Comparison of ENCODE assay signal across 8 mouse cellular contexts in the genomic region with DNA sequence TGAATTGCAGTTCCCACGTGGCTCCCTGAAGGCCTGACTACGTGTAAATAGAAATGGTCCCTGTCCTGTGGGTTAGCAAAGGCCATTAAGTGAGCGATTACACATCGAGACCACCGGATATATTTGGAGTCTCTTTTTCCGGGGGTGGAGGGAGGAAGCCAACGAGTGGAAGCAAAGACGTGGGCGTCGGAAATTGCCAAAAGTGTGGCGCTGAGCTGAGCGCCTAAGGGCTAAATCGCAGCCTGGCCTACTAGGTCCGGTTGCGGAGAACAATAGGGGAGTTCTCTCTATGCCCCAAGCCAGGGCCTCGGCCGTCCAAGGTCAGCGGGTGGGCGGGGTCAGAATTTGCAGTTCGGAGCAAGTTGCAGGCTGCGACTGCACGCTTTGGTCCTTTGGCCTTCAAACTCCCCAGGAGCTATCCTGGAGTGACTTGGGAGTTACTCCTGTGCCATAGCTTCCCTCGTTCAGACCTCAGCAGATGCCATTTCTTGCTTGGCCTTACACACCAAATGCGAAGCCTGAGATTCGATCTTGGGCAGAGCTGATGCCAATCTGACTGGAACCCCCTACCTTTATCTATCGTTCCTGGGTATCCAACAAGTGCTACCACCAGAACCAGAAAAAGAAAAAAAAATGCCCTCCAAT. TPM values are rescaled to one million over a fixed set of nuclear protein-coding genes. Genes with fewer than 3 reads are reported as not detected.
DNase-seq lines count a peak whose midpoint lies in the region; TF ChIP-seq lines count a peak whose summit lies in the region.

No protein-coding gene starts in this region.

- no peaks in the 10 kb centered on the region for H3K27me3 ChIP-seq in liver, adult 2 months (ENCODE audit: control insufficient read depth, insufficient read depth, low read length)

- intact Hi-C loops in left cerebral cortex, postnatal 14 days (cut with DNase I), result loop anchor here (5.0 kb wide), 4 partner anchors 522 to 1043 kb away; no protein-coding TSS in a partner anchor

- H3K9ac ChIP-seq in liver, adult 2 months (ENCODE audit: low read depth, low read length), result no peak overlapping the region

- no peak for TF ChIP-seq CTCF in liver, adult 2 months (IDR thresholded peaks at IDR 0.05; ENCODE audit: low read depth, low read length)

- H3K79me2 ChIP-seq in liver, adult 2 months (ENCODE audit: control insufficient read depth, insufficient read depth, low read length), result peaks cover 26% of the 10 kb centered on the region

- H3K4me3 ChIP-seq in liver, adult 2 months (ENCODE audit: insufficient read depth, low read depth, low read length), result no peak overlapping the region

- H3K36me3 ChIP-seq in liver, adult 2 months (ENCODE audit: control insufficient read depth, insufficient read depth, low read length), result no peaks in the 10 kb centered on the region

- DNase-seq in adrenal gland, adult 2 months, result peak; percentile 46
- no peak for DNase-seq in adrenal gland, postnatal 4 days (ENCODE audit: low spot score in 2 of 2)
- DNase-seq in ovary, postnatal 36 days (ENCODE audit: low spot score), result peak; percentile 32
- no peak for DNase-seq in ovary, postnatal 10 days (ENCODE audit: low spot score)
- DNase-seq in liver, adult 2 months (ENCODE audit: extremely low read depth, low read depth, low spot score), result no peak
- peak; percentile 38 for DNase-seq in thymus, postnatal 14 days
- no peak for DNase-seq in urinary bladder, postnatal 25 days (ENCODE audit: low spot score)
- no peak for DNase-seq in left cerebral cortex, postnatal 14 days (ENCODE audit: low spot score in 2 of 2)

- peak overlapping the region; percentile 30; the same call in 1 of the 2 replicates for H3K27ac ChIP-seq in liver, adult 2 months (replicated peaks; ENCODE audit: insufficient read depth, low read depth, low read length)

- H3K4me1 ChIP-seq in liver, adult 2 months (ENCODE audit: control insufficient read depth, insufficient read depth, low read length), result no peaks in the 10 kb centered on the region; the same call in 1 of the 2 replicates

- no peak for TF ChIP-seq POLR2A in liver, adult 2 months (IDR thresholded peaks at IDR 0.05; ENCODE audit: extremely low read depth, insufficient read depth, low read length)

- WGBS in liver, adult 2 months, result 51% methylated on average over 26 of the region's 26 CpGs

RNA-seq across cellular contexts. Expression of gene Hs3st3b1, which starts 2.3 kb away (rescaled TPM):
- 1 to 10 TPM; 1.7 to 1.8 TPM for total RNA-seq in adrenal gland, adult 2 months (2021)
- 4.1 and 4.8 TPM in 2 replicates for polyA plus RNA-seq in adrenal gland, adult 2 months (2012; rRNA removed)
- 1 to 10 TPM; 5.0 to 9.1 TPM for total RNA-seq in adrenal gland, postnatal 4 days (2021)
- 38.5 and 45.6 TPM in 2 replicates for total RNA-seq in liver, adult 2 months (2014; rRNA removed)
- polyA plus RNA-seq in liver, adult 2 months (2012; rRNA removed), result 57.5 and 57.7 TPM in 2 replicates
- 1 to 10 TPM in 1 of 2 experiments, under 1 TPM in 1; 0.87 to 1.3 TPM for total RNA-seq in left cerebral cortex, postnatal 14 days (2021)

Comparison
In these comparisons a context has a peak if more than half of its experiments do, and no peak if none do; other contexts are left out.
1. DNase-seq: peak in adrenal gland, adult 2 months (single experiment), ovary, postnatal 36 days (single experiment) and thymus, postnatal 14 days (single experiment); none in adrenal gland, postnatal 4 days (0 of 2), ovary, postnatal 10 days (single experiment), liver, adult 2 months (single experiment), urinary bladder, postnatal 25 days (single experiment) and left cerebral cortex, postnatal 14 days (0 of 2).